Comparison of ENCODE assay signal across 29 mouse cellular contexts in genomic region chr3:97047757-97048156, GRCm38 (mm10).
"Had no signal": no experiment of that assay in that cellular context is flagged by ENCODE, and none has a peak within 500 bp of the region (broad histone marks: within the 10 kb centered on the region; RNA-seq: fewer than 3 reads in every experiment).

No protein-coding gene starts in this region.

- ATAC-seq: liver, embryonic 12.5 days; liver, postnatal 0 days; midbrain, embryonic 13.5 days; midbrain, embryonic 15.5 days; midbrain, embryonic 16.5 days had no signal

- H3K9me3 ChIP-seq: limb, embryonic 10.5 days; limb, embryonic 12.5 days; limb, embryonic 13.5 days; limb, embryonic 15.5 days; liver, embryonic 12.5 days; liver, embryonic 13.5 days; liver, embryonic 15.5 days; lung, embryonic 15.5 days; midbrain, embryonic 10.5 days; midbrain, embryonic 13.5 days; midbrain, embryonic 15.5 days; neural tube, embryonic 12.5 days had no signal

- DNase-seq: left cerebral cortex, postnatal 4 days; liver; liver, embryonic 13.5 days; lung, adult 2 months; lung, embryonic 14.5 days; lung, postnatal 10 days; lung, postnatal 36 days; midbrain, embryonic 14.5 days had no signal

- H3K4me3 ChIP-seq: left cerebral cortex, adult 2 months; limb, embryonic 10.5 days; limb, embryonic 12.5 days; limb, embryonic 13.5 days; limb, embryonic 15.5 days; liver, embryonic 12.5 days; liver, embryonic 13.5 days; liver, embryonic 15.5 days; lung, embryonic 15.5 days; megakaryocyte, embryonic 14.5 days; midbrain, embryonic 10.5 days; midbrain, embryonic 12.5 days; midbrain, embryonic 13.5 days; midbrain, embryonic 15.5 days; myocyte; neural tube, embryonic 12.5 days had no signal

- H3K27me3 ChIP-seq: limb, embryonic 12.5 days; limb, embryonic 13.5 days; limb, embryonic 15.5 days; liver, embryonic 12.5 days; liver, embryonic 13.5 days; liver, embryonic 15.5 days; lung, embryonic 15.5 days; megakaryocyte, embryonic 14.5 days; midbrain, embryonic 12.5 days; midbrain, embryonic 13.5 days; midbrain, embryonic 15.5 days; neural tube, embryonic 12.5 days had no signal

- H3K27ac ChIP-seq: left cerebral cortex, adult 2 months; limb, embryonic 10.5 days; limb, embryonic 12.5 days; limb, embryonic 13.5 days; limb, embryonic 15.5 days; liver, embryonic 12.5 days; liver, embryonic 13.5 days; liver, embryonic 14.5 days; liver, embryonic 15.5 days; lung, embryonic 15.5 days; macrophage; midbrain, embryonic 10.5 days; midbrain, embryonic 12.5 days; midbrain, embryonic 13.5 days; midbrain, embryonic 15.5 days; neural tube, embryonic 12.5 days had no signal

- H3K4me1 ChIP-seq: liver, embryonic 15.5 days; midbrain, embryonic 15.5 days; neural tube, embryonic 12.5 days had no signal

- H3K9ac ChIP-seq: limb, embryonic 12.5 days; limb, embryonic 13.5 days; limb, embryonic 15.5 days; liver, embryonic 12.5 days; liver, embryonic 13.5 days; liver, embryonic 14.5 days; liver, embryonic 15.5 days; liver, postnatal 0 days; lung, embryonic 14.5 days; lung, embryonic 15.5 days; midbrain, embryonic 12.5 days; midbrain, embryonic 13.5 days; midbrain, embryonic 15.5 days; neural tube, embryonic 12.5 days had no signal

- H3K4me2 ChIP-seq: limb, embryonic 12.5 days; limb, embryonic 13.5 days; limb, embryonic 15.5 days; liver, embryonic 11.5 days; liver, embryonic 12.5 days; liver, embryonic 13.5 days; liver, embryonic 15.5 days; lung, embryonic 14.5 days; lung, embryonic 15.5 days; midbrain, embryonic 11.5 days; midbrain, embryonic 12.5 days; midbrain, embryonic 13.5 days; midbrain, embryonic 15.5 days; neural tube, embryonic 12.5 days had no signal

- H3K36me3 ChIP-seq: limb, embryonic 10.5 days; limb, embryonic 12.5 days; limb, embryonic 13.5 days; limb, embryonic 15.5 days; liver, embryonic 12.5 days; liver, embryonic 13.5 days; liver, embryonic 15.5 days; lung, embryonic 15.5 days; midbrain, embryonic 10.5 days; midbrain, embryonic 12.5 days; midbrain, embryonic 13.5 days; midbrain, embryonic 15.5 days; neural tube, embryonic 12.5 days had no signal
